Mouse (Mus musculus) colon, adult 2 months (tissue): ENCODE data around the gene Gm10318. TPM values are rescaled to one million over a fixed set of nuclear protein-coding genes. Genes with fewer than 3 reads are reported as not detected.

Experiments used
- polyA plus RNA-seq: library from polyadenylated mRNA; depleted of rRNA; stranded (reverse); fragments of >200 nt; gene quantifications from 2 replicates; pipeline ENCODE4 v1.2.3, GENCODE M21; 2012; rRNA removed

Gene Gm10318
- not detected in 2 replicates for polyA plus RNA-seq

GRCm38 (mm10) chr10:77852559-77852958, at the start of gene Gm10318:
Gene Gm10318, plus strand, starts transcription at chr10:77852859.

GRCm38 (mm10) chr10:77811743-77812142, 40.9 kb upstream of the Gm10318 start, which contains the start of gene Gm9507:
Gene Gm9507, minus strand, starts transcription at chr10:77811843.

GRCm38 (mm10) chr10:77814382-77814781, 38.3 kb upstream of the Gm10318 start, which contains the start of gene Gm2696:
Gene Gm2696, plus strand, starts transcription at chr10:77814682.

GRCm38 (mm10) chr10:77826951-77827350, 25.7 kb upstream of the Gm10318 start, which contains the start of gene Krtap10-4:
Gene Krtap10-4, minus strand, starts transcription at chr10:77827095.

GRCm38 (mm10) chr10:77835647-77836046, 17.0 kb upstream of the Gm10318 start, which contains the start of gene Krtap10-10:
Gene Krtap10-10, plus strand, starts transcription at chr10:77835947.

GRCm38 (mm10) chr10:77846503-77846902, 6.2 kb upstream of the Gm10318 start, which contains the start of gene Gm36176:
Gene Gm36176, plus strand, starts transcription at chr10:77846803.

GRCm38 (mm10) chr10:77861675-77862074, 9.0 kb downstream of the Gm10318 start, which contains the start of gene Gm3285:
Gene Gm3285, plus strand, starts transcription at chr10:77861975.

GRCm38 (mm10) chr10:77902211-77902893, 49.7 kb downstream of the Gm10318 start, which contains the start of gene Lrrc3:
Gene Lrrc3, minus strand, starts transcription at chr10:77902536.

Other genes with a start within 250 kb of the Gm10318 start
- 233 and 246 TPM in 2 replicates for gene Sumo3, start 246.8 kb upstream of the Gm10318 start, polyA plus RNA-seq
- not detected in 2 replicates for gene Gm49325, start 246.7 kb upstream of the Gm10318 start, polyA plus RNA-seq
- 34.4 and 39.8 TPM in 2 replicates for gene Ube2g2, start 230.6 kb upstream of the Gm10318 start, polyA plus RNA-seq
- gene Tspear, start 166.3 kb upstream of the Gm10318 start, polyA plus RNA-seq, result 0.62 and 0.70 TPM in 2 replicates
- gene Gm19402, start 162.1 kb upstream of the Gm10318 start, polyA plus RNA-seq, result not detected in 2 replicates
- gene Gm9508, start 155.6 kb upstream of the Gm10318 start, polyA plus RNA-seq, result not detected in 2 replicates
- gene Gm10272, start 146.2 kb upstream of the Gm10318 start, polyA plus RNA-seq, result not detected in 2 replicates
- not detected in 2 replicates for gene Gm10024, start 141.4 kb upstream of the Gm10318 start, polyA plus RNA-seq
- not detected in 2 replicates for gene Gm10142, start 137.1 kb upstream of the Gm10318 start, polyA plus RNA-seq
- gene Krtap12-1, start 132.3 kb upstream of the Gm10318 start, polyA plus RNA-seq, result not detected in 2 replicates
- gene Gm10100, start 126.4 kb upstream of the Gm10318 start, polyA plus RNA-seq, result not detected in 2 replicates
- gene Gm18596, start 110.2 kb upstream of the Gm10318 start, polyA plus RNA-seq, result not detected in 2 replicates
- not detected in 2 replicates for gene Gm9736, start 101.5 kb upstream of the Gm10318 start, polyA plus RNA-seq
- not detected in 2 replicates for gene Gm3233, start 93.2 kb upstream of the Gm10318 start, polyA plus RNA-seq
- not detected in 2 replicates for gene Gm3238, start 81.5 kb upstream of the Gm10318 start, polyA plus RNA-seq
- gene Gm7138, start 75.9 kb upstream of the Gm10318 start, polyA plus RNA-seq, result not detected in 2 replicates
- not detected in 2 replicates for gene Gm3250, start 70.3 kb upstream of the Gm10318 start, polyA plus RNA-seq
- not detected in 2 replicates for gene Gm7137, start 64.7 kb upstream of the Gm10318 start, polyA plus RNA-seq
- not detected in 2 replicates for gene Gm9639, start 57.8 kb upstream of the Gm10318 start, polyA plus RNA-seq
- not detected in 2 replicates for gene Gm19668, start 53.7 kb upstream of the Gm10318 start, polyA plus RNA-seq
- not detected in 2 replicates for gene Gm9507, start 41.0 kb upstream of the Gm10318 start, polyA plus RNA-seq
- gene Gm2696, start 38.2 kb upstream of the Gm10318 start, polyA plus RNA-seq, result not detected in 2 replicates
- not detected in 2 replicates for gene Krtap10-4, start 25.8 kb upstream of the Gm10318 start, polyA plus RNA-seq
- not detected in 2 replicates for gene Krtap10-10, start 16.9 kb upstream of the Gm10318 start, polyA plus RNA-seq
- not detected in 2 replicates for gene Gm36176, start 6.1 kb upstream of the Gm10318 start, polyA plus RNA-seq
- not detected in 2 replicates for gene Gm3285, start 9.1 kb downstream of the Gm10318 start, polyA plus RNA-seq
- gene Lrrc3, start 49.7 kb downstream of the Gm10318 start, polyA plus RNA-seq, result 7.3 and 8.4 TPM in 2 replicates
- gene Trpm2, start 117.7 kb downstream of the Gm10318 start, polyA plus RNA-seq, result 1.2 and 1.9 TPM in 2 replicates
- gene 1810043G02Rik, start 125.7 kb downstream of the Gm10318 start, polyA plus RNA-seq, result 44.0 and 48.6 TPM in 2 replicates
- gene Pfkl, start 157.2 kb downstream of the Gm10318 start, polyA plus RNA-seq, result 165 and 180 TPM in 2 replicates
- gene Dnmt3l, start 189.1 kb downstream of the Gm10318 start, polyA plus RNA-seq, result 0.94 and 1.2 TPM in 2 replicates
- gene Aire, start 190.8 kb downstream of the Gm10318 start, polyA plus RNA-seq, result 0.74 and 1.1 TPM in 2 replicates
- 15.3 and 15.4 TPM in 2 replicates for gene Icosl, start 216.4 kb downstream of the Gm10318 start, polyA plus RNA-seq